10 mouse cellular contexts compared by ENCODE assay signal in genomic region chr15:79368861-79369440, GRCm38 (mm10). TPM values are rescaled to one million over a fixed set of nuclear protein-coding genes. Genes with fewer than 3 reads are reported as not detected.
A peak's percentile ranks its signal among the peaks of the same experiment; 100 is the strongest.
DNase-seq lines count a peak whose midpoint lies in the region; ATAC-seq lines count a peak whose summit lies in the region.
"Had no signal": no experiment of that assay in that cellular context is flagged by ENCODE, and none has a peak within 500 bp of the region (broad histone marks: within the 10 kb centered on the region; RNA-seq: fewer than 3 reads in every experiment).

No protein-coding gene starts in this region.

- WGBS in heart, embryonic 14.5 days = 72% methylated on average over 8 of the region's 8 CpGs
- 79% methylated on average over 8 of the region's 8 CpGs for WGBS in liver, embryonic 11.5 days
- 78% methylated on average over 8 of the region's 8 CpGs for WGBS in stomach, embryonic 14.5 days
- WGBS in forebrain, embryonic 15.5 days = 90% methylated on average over 8 of the region's 8 CpGs

- no peak overlapping the region for H3K4me3 ChIP-seq in heart, embryonic 14.5 days (ENCODE audit: control insufficient read depth in 1 of 2, insufficient read depth in 1 of 2, low read depth in 1 of 2, low read length in 2 of 2)
- H3K4me3 ChIP-seq in liver, embryonic 11.5 days (ENCODE audit: low read depth, low read length) = no peak overlapping the region
- H3K4me3 ChIP-seq in stomach, embryonic 14.5 days (ENCODE audit: low read depth, low read length) = no peak overlapping the region
- no peak overlapping the region for H3K4me3 ChIP-seq in forebrain, embryonic 15.5 days
- H3K4me3 ChIP-seq: neural tube, embryonic 12.5 days had no signal

- H3K9ac ChIP-seq in heart, embryonic 14.5 days (ENCODE audit: low read length) = peak overlapping the region; percentile 46
- no peak overlapping the region for H3K9ac ChIP-seq in liver, embryonic 11.5 days (ENCODE audit: low read depth, low read length)
- H3K9ac ChIP-seq in stomach, embryonic 14.5 days (replicated peaks; ENCODE audit: low read depth, low read length) = no peak overlapping the region
- no peak overlapping the region for H3K9ac ChIP-seq in forebrain, embryonic 15.5 days (replicated peaks)
- H3K9ac ChIP-seq: neural tube, embryonic 12.5 days had no signal

- H3K27ac ChIP-seq in heart, embryonic 14.5 days (replicated peaks in 1 of 2; ENCODE audit: control insufficient read depth in 1 of 2, insufficient read depth in 1 of 2, low read depth in 2 of 2, low read length in 2 of 2) = peak overlapping the region; percentile 75 to 79
- peak overlapping the region; percentile 13 for H3K27ac ChIP-seq in liver, embryonic 11.5 days (ENCODE audit: low read depth, low read length)
- H3K27ac ChIP-seq in stomach, embryonic 14.5 days (ENCODE audit: low read length) = peak overlapping the region; percentile 55; the same call in 1 of the 2 replicates
- no peak overlapping the region for H3K27ac ChIP-seq in forebrain, embryonic 15.5 days (replicated peaks)
- H3K27ac ChIP-seq: neural tube, embryonic 12.5 days had no signal

- H3K4me1 ChIP-seq in heart, embryonic 14.5 days (ENCODE audit: control insufficient read depth in 2 of 2, insufficient read depth in 2 of 2, low read length in 2 of 2) = peaks cover 17 to 25% of the 10 kb centered on the region in 2 experiments
- peaks cover 16% of the 10 kb centered on the region for H3K4me1 ChIP-seq in liver, embryonic 11.5 days (replicated peaks; ENCODE audit: control insufficient read depth, insufficient read depth, low read length)
- peaks cover 33% of the 10 kb centered on the region for H3K4me1 ChIP-seq in stomach, embryonic 14.5 days (ENCODE audit: control insufficient read depth, insufficient read depth, low read length)
- H3K4me1 ChIP-seq in forebrain, embryonic 15.5 days = no peaks in the 10 kb centered on the region

- peak overlapping the region; percentile 4; the same call in 1 of the 2 replicates for H3K4me2 ChIP-seq in heart, embryonic 14.5 days (ENCODE audit: low read length)
- no peak overlapping the region for H3K4me2 ChIP-seq in liver, embryonic 11.5 days
- no peak overlapping the region for H3K4me2 ChIP-seq in stomach, embryonic 14.5 days (replicated peaks; ENCODE audit: low read depth, low read length)
- H3K4me2 ChIP-seq in forebrain, embryonic 15.5 days (replicated peaks) = no peak overlapping the region
- H3K4me2 ChIP-seq: neural tube, embryonic 12.5 days had no signal

- no peaks in the 10 kb centered on the region for H3K27me3 ChIP-seq in heart, embryonic 14.5 days (ENCODE audit: control insufficient read depth, insufficient read depth, low read length)
- H3K27me3 ChIP-seq in liver, embryonic 11.5 days (replicated peaks; ENCODE audit: control insufficient read depth, insufficient read depth, low read length) = no peaks in the 10 kb centered on the region
- no peaks in the 10 kb centered on the region for H3K27me3 ChIP-seq in stomach, embryonic 14.5 days (ENCODE audit: control insufficient read depth, insufficient read depth, low read length)
- no peaks in the 10 kb centered on the region for H3K27me3 ChIP-seq in forebrain, embryonic 15.5 days
- H3K27me3 ChIP-seq: neural tube, embryonic 12.5 days had no signal

- ATAC-seq in heart, embryonic 14.5 days (ENCODE audit: insufficient number of reproducible peaks, insufficient read depth, low FRiP score, low read depth) = no peak
- ATAC-seq in liver, embryonic 11.5 days (replicated peaks; ENCODE audit: low FRiP score) = no peak; the same call in 1 of the 2 replicates
- ATAC-seq in stomach, embryonic 14.5 days (ENCODE audit: insufficient number of reproducible peaks, insufficient read depth, low FRiP score, low read depth) = peak; percentile 12; the same call in 1 of the 2 replicates
- ATAC-seq in forebrain, embryonic 15.5 days (replicated peaks) = no peak

- H3K9me3 ChIP-seq in heart, embryonic 14.5 days (ENCODE audit: control insufficient read depth, low read length) = no peaks in the 10 kb centered on the region
- H3K9me3 ChIP-seq in liver, embryonic 11.5 days (ENCODE audit: control insufficient read depth, low read length) = no peaks in the 10 kb centered on the region
- no peaks in the 10 kb centered on the region for H3K9me3 ChIP-seq in stomach, embryonic 14.5 days (ENCODE audit: control insufficient read depth, low read depth, low read length)
- no peaks in the 10 kb centered on the region for H3K9me3 ChIP-seq in forebrain, embryonic 15.5 days
- H3K9me3 ChIP-seq: G1E; neural tube, embryonic 12.5 days had no signal

- DNase-seq in lung, adult 18-20 months = peak; percentile 65 to 80
- no peak for DNase-seq in lung, postnatal 14 days
- no peak for DNase-seq in liver, embryonic 11.5 days (ENCODE audit: low spot score)
- no peak for DNase-seq in thymus, postnatal 25 days
- DNase-seq in adrenal gland, postnatal 4 days (ENCODE audit: low spot score in 2 of 2) = no peak

- H3K36me3 ChIP-seq in heart, embryonic 14.5 days (ENCODE audit: control insufficient read depth, insufficient read depth, low read length) = peaks cover 95% of the 10 kb centered on the region
- peaks cover 25% of the 10 kb centered on the region for H3K36me3 ChIP-seq in liver, embryonic 11.5 days (ENCODE audit: control insufficient read depth, insufficient read depth, low read length)
- H3K36me3 ChIP-seq in stomach, embryonic 14.5 days (ENCODE audit: control insufficient read depth, insufficient read depth, low read length) = peaks cover 53% of the 10 kb centered on the region
- H3K36me3 ChIP-seq in forebrain, embryonic 15.5 days = peaks cover 46% of the 10 kb centered on the region

RNA-seq across cellular contexts. Expression of gene Maff, which starts 22.5 kb away (rescaled TPM):
- 2.2 and 3.5 TPM in 2 replicates for polyA plus RNA-seq in heart, embryonic 14.5 days (2014; fragmentation: Nextera tagmentation; extraction: Ambion mirVana)
- polyA plus RNA-seq in liver, embryonic 11.5 days (2014; fragmentation: Nextera tagmentation; extraction: Ambion mirVana) = 3.1 and 3.5 TPM in 2 replicates
- polyA plus RNA-seq in stomach, embryonic 14.5 days (2014; fragmentation: Nextera tagmentation; extraction: Ambion mirVana) = 4.2 and 6.1 TPM in 2 replicates
- 1 to 10 TPM; 3.2 to 4.6 TPM for total RNA-seq in adrenal gland, postnatal 4 days (2021)
- 0.79 and 0.97 TPM in 2 replicates for polyA plus RNA-seq in forebrain, embryonic 15.5 days (2015; fragmentation: Nextera tagmentation; extraction: Ambion mirVana)

RNA-seq across cellular contexts. Expression of gene Tmem184b, which starts 34.4 kb away (rescaled TPM):
- 56.1 and 60.6 TPM in 2 replicates for polyA plus RNA-seq in heart, embryonic 14.5 days (2014; fragmentation: Nextera tagmentation; extraction: Ambion mirVana)
- 36.4 and 38.8 TPM in 2 replicates for polyA plus RNA-seq in liver, embryonic 11.5 days (2014; fragmentation: Nextera tagmentation; extraction: Ambion mirVana)
- polyA plus RNA-seq in stomach, embryonic 14.5 days (2014; fragmentation: Nextera tagmentation; extraction: Ambion mirVana) = 51.2 and 64.3 TPM in 2 replicates
- total RNA-seq in adrenal gland, postnatal 4 days (2021) = 10 to 100 TPM; 45.7 to 47.4 TPM
- polyA plus RNA-seq in forebrain, embryonic 15.5 days (2015; fragmentation: Nextera tagmentation; extraction: Ambion mirVana) = 37.5 and 40.8 TPM in 2 replicates

RNA-seq across cellular contexts. Expression of gene Pla2g6, which starts 40.8 kb away (rescaled TPM):
- polyA plus RNA-seq in heart, embryonic 14.5 days (2014; fragmentation: Nextera tagmentation; extraction: Ambion mirVana) = 10.9 and 11.7 TPM in 2 replicates
- 27.7 and 28.1 TPM in 2 replicates for polyA plus RNA-seq in liver, embryonic 11.5 days (2014; fragmentation: Nextera tagmentation; extraction: Ambion mirVana)
- 16.6 and 17.4 TPM in 2 replicates for polyA plus RNA-seq in stomach, embryonic 14.5 days (2014; fragmentation: Nextera tagmentation; extraction: Ambion mirVana)
- total RNA-seq in adrenal gland, postnatal 4 days (2021) = 10 to 100 TPM; 25.3 to 28.2 TPM
- 25.8 and 29.5 TPM in 2 replicates for polyA plus RNA-seq in forebrain, embryonic 15.5 days (2015; fragmentation: Nextera tagmentation; extraction: Ambion mirVana)

Comparison
In these comparisons a context has a peak if more than half of its experiments do, and no peak if none do; other contexts are left out.
1. DNase-seq: peak in lung, adult 18-20 months (2 of 2); none in lung, postnatal 14 days (single experiment), liver, embryonic 11.5 days (single experiment), thymus, postnatal 25 days (single experiment) and adrenal gland, postnatal 4 days (0 of 2).